Mouse (Mus musculus): ENCODE data around the gene Lonrf2. TPM values are rescaled to one million over a fixed set of nuclear protein-coding genes. Genes with fewer than 3 reads are reported as not detected.

The Lonrf2 gene
- polyA plus RNA-seq, 1 experiment from 2014 or later, result 0.59 TPM

GRCm38 (mm10) chr1:38786358-38786757 is 50.2 kb downstream of the Lonrf2 start:
- H3K36me3 ChIP-seq, result no peaks in the 10 kb centered on the region
- no peak for DNase-seq (ENCODE audit: low spot score)
- H3K9me3 ChIP-seq, result no peaks in the 10 kb centered on the region
- H3K4me1 ChIP-seq, result no peaks in the 10 kb centered on the region
- WGBS, result 72% methylated on average over 7 of the region's 7 CpGs
- no peak overlapping the region for H3K27ac ChIP-seq
- no peak overlapping the region for H3K4me3 ChIP-seq
- no peaks in the 10 kb centered on the region for H3K27me3 ChIP-seq (ENCODE audit: insufficient read depth, poor library complexity, severe bottlenecking)

DNA sequence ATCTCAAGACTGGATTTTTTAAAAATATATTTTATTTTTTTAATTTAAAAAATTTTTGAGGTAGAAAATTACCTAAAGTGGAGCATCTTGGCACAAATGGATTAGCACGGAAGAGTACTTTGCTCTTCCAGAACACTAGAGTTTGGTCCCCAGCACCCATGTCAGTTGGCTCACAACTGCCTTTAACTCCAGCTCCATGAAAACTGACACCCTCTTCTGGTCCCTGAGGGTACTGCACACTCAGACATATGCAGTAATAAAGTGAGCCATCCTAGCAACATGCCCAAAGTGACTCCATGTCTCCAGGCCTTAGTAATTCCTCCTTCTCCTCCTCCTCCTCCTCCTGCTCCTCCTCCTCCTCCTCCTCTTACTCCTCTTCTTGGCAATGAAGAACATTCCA is 58.2 kb downstream of the Lonrf2 start:
- Histone ChIP-seq H3K9me3 (no peaks in the 10 kb centered on the region), H3K4me1 (peaks cover 4% of the 10 kb centered on the region), H3K27me3 (ENCODE audit: insufficient read depth, poor library complexity, severe bottlenecking) (no peaks in the 10 kb centered on the region), H3K4me3 (no peak overlapping the region), H3K27ac (no peak overlapping the region), H3K36me3 (no peaks in the 10 kb centered on the region)
- 97% methylated on average over 1 of the region's 1 CpGs for WGBS
- DNase-seq (ENCODE audit: low spot score), result no peak

DNA sequence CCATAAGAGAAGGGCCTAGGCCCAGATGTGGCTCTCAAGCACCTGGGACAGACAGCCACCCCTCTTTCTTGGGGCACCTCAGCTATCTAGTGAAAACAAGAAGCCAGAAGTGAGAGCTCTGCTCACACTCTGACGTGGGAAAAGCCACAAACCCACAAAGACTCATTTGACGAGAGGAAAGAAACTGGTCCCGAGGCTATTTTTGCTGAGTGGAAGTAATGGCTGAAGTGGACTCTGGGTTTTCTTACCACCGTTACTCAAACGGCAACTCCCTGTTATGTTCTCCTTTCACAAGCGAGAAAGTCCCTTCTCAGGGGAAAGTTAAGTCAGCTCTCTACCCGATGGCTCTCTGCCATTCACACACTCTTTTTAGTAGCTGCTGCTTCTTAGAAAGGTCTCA is 59.0 kb downstream of the Lonrf2 start:
- Histone ChIP-seq H3K9me3 (no peaks in the 10 kb centered on the region), H3K4me3 (no peak overlapping the region), H3K36me3 (no peaks in the 10 kb centered on the region), H3K27ac (no peak overlapping the region), H3K4me1 (peaks cover 4% of the 10 kb centered on the region), H3K27me3 (ENCODE audit: insufficient read depth, poor library complexity, severe bottlenecking) (no peaks in the 10 kb centered on the region)
- 66% methylated on average over 7 of the region's 7 CpGs for WGBS
- no peak for DNase-seq (ENCODE audit: low spot score)

DNA sequence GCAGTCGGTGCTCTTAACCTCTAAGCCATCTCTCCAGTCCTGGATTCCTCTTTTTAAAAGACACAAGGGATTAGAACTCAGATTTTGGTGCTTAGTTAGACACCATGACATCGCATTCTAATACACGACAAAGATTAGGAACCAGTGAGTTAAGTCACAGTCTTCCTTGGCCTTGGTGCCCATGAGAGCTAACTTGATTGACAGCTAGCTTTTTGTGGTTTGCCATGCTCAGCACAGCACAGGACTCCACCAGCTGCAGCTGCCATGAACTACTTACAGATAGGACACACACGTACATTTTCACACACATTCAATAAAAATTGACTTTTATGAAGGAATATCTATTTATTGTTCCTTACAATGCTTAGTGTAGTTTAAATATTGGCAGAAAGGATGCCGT is 60.8 kb downstream of the Lonrf2 start:
- 89% methylated on average over 5 of the region's 5 CpGs for WGBS
- Histone ChIP-seq H3K4me1 (peaks cover 4% of the 10 kb centered on the region), H3K27me3 (ENCODE audit: insufficient read depth, poor library complexity, severe bottlenecking) (no peaks in the 10 kb centered on the region), H3K9me3 (no peaks in the 10 kb centered on the region), H3K4me3 (no peak overlapping the region), H3K27ac (no peak overlapping the region), H3K36me3 (no peaks in the 10 kb centered on the region)
- DNase-seq (ENCODE audit: low spot score), result no peak

- H3K4me1 ChIP-seq, result peaks cover 22% of the 10 kb centered on the region
- H3K27ac ChIP-seq, result no peak overlapping the region
- H3K9me3 ChIP-seq, result no peaks in the 10 kb centered on the region
- no peak overlapping the region for H3K4me3 ChIP-seq
- 83% methylated on average over 3 of the region's 3 CpGs for WGBS
- no peaks in the 10 kb centered on the region for H3K27me3 ChIP-seq (ENCODE audit: insufficient read depth, poor library complexity, severe bottlenecking)
- no peak for DNase-seq (ENCODE audit: low spot score)
- no peaks in the 10 kb centered on the region for H3K36me3 ChIP-seq
These were observed 65.8 kb downstream of the Lonrf2 start for GRCm38 (mm10) chr1:38770676-38771075.

GRCm38 (mm10) chr1:38769920-38770319 is 66.6 kb downstream of the Lonrf2 start:
- H3K4me3 ChIP-seq, result no peak overlapping the region
- no peaks in the 10 kb centered on the region for H3K36me3 ChIP-seq
- H3K4me1 ChIP-seq, result peaks cover 26% of the 10 kb centered on the region
- 30% methylated on average over 6 of the region's 6 CpGs for WGBS
- H3K9me3 ChIP-seq, result no peaks in the 10 kb centered on the region
- no peak for DNase-seq (ENCODE audit: low spot score)
- no peaks in the 10 kb centered on the region for H3K27me3 ChIP-seq (ENCODE audit: insufficient read depth, poor library complexity, severe bottlenecking)
- no peak overlapping the region for H3K27ac ChIP-seq

GRCm38 (mm10) chr1:38767812-38768211 is 68.7 kb downstream of the Lonrf2 start:
- Histone ChIP-seq H3K36me3 (no peaks in the 10 kb centered on the region), H3K4me1 (peaks cover 29% of the 10 kb centered on the region), H3K4me3 (peak overlapping the region; percentile 41), H3K27ac (peak overlapping the region; percentile 39; the same call in 1 of the 2 replicates), H3K27me3 (ENCODE audit: insufficient read depth, poor library complexity, severe bottlenecking) (no peaks in the 10 kb centered on the region), H3K9me3 (no peaks in the 10 kb centered on the region)
- peak; percentile 90 for DNase-seq (ENCODE audit: low spot score)
- WGBS, result 9% methylated on average over 11 of the region's 11 CpGs

DNA sequence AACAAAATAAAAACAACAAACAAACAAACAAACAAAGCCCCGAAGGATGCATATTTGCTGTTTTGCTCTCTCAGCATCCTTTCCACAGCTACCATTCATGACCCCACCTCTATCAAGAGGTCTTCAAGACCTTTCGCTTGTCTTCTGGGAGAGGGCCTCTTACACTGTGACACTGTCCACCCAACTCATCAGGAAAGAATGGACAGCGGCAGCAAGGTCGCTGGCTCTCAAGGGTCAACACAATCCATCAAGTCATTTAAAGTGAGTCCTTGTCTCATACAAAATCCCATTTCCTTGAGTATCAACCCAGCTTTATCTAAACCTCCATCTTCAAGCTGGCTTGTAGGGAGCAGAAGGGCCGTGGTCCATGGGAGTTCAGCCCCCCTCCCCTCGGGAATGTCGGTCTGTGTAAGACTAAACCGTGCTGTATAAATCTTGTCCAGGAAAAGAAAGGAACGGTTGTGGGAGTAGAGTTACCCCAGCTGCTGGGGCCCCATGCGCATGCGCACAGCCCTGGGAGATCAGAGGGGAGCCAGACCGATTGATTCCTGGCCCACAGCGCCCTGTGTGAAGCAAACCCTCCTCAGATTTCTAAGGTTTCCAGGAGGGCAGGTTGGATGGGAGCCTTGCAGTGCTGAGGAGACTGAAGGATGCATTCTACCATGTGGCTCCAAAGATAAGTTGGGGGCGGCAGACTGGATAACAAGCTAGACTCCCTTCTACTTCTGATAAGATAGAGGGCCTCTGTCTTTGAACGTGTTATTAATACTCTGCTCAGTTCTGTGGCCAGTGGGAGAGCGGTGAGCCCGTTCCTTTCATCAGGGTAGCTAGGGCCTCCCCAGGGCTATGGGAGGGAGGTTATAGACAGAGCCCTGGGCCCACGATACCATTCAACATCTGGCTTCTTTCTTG is 69.6 kb downstream of the Lonrf2 start:
- H3K4me3 ChIP-seq, result peak overlapping the region; percentile 41

GRCm38 (mm10) chr1:38766254-38766653 is 70.3 kb downstream of the Lonrf2 start:
- Histone ChIP-seq H3K36me3 (no peaks in the 10 kb centered on the region), H3K4me3 (no peak overlapping the region), H3K4me1 (peaks cover 29% of the 10 kb centered on the region), H3K9me3 (no peaks in the 10 kb centered on the region), H3K27ac (peak overlapping the region; percentile 39), H3K27me3 (ENCODE audit: insufficient read depth, poor library complexity, severe bottlenecking) (no peaks in the 10 kb centered on the region)
- WGBS, result 42% methylated on average over 4 of the region's 4 CpGs
- DNase-seq (ENCODE audit: low spot score), result no peak

More for the DNA sequence above, 69.6 kb downstream of the Lonrf2 start:
- peak overlapping the region; percentile 39 for H3K27ac ChIP-seq
- DNase-seq (ENCODE audit: low spot score), result peak; percentile 94
- H3K27me3 ChIP-seq (ENCODE audit: insufficient read depth, poor library complexity, severe bottlenecking), result no peaks in the 10 kb centered on the region
- H3K4me1 ChIP-seq, result peaks cover 29% of the 10 kb centered on the region
- 10% methylated on average over 18 of the region's 18 CpGs for WGBS
- no peaks in the 10 kb centered on the region for H3K9me3 ChIP-seq
- H3K36me3 ChIP-seq, result no peaks in the 10 kb centered on the region

GRCm38 (mm10) chr1:38763960-38764613 is 72.4 kb downstream of the Lonrf2 start:
- H3K9me3 ChIP-seq, result no peaks in the 10 kb centered on the region
- no peak for DNase-seq (ENCODE audit: low spot score)
- H3K27me3 ChIP-seq (ENCODE audit: insufficient read depth, poor library complexity, severe bottlenecking), result no peaks in the 10 kb centered on the region
- H3K27ac ChIP-seq, result no peak overlapping the region; the same call in 1 of the 2 replicates
- 79% methylated on average over 10 of the region's 10 CpGs for WGBS
- peaks cover 39% of the 10 kb centered on the region for H3K4me1 ChIP-seq
- H3K36me3 ChIP-seq, result no peaks in the 10 kb centered on the region
- H3K4me3 ChIP-seq, result no peak overlapping the region

- Histone ChIP-seq H3K27ac (peak overlapping the region; percentile 56; the same call in 1 of the 2 replicates), H3K9me3 (no peaks in the 10 kb centered on the region), H3K4me1 (peaks cover 28% of the 10 kb centered on the region), H3K4me3 (no peak overlapping the region), H3K27me3 (ENCODE audit: insufficient read depth, poor library complexity, severe bottlenecking) (no peaks in the 10 kb centered on the region), H3K36me3 (no peaks in the 10 kb centered on the region)
- 26% methylated on average over 9 of the region's 9 CpGs for WGBS
- no peak for DNase-seq (ENCODE audit: low spot score)
These were observed 76.1 kb downstream of the Lonrf2 start for GRCm38 (mm10) chr1:38760424-38760823.

- Histone ChIP-seq H3K4me1 (peaks cover 24% of the 10 kb centered on the region), H3K27ac (peak overlapping the region; percentile 43; the same call in 1 of the 2 replicates), H3K9me3 (no peaks in the 10 kb centered on the region), H3K4me3 (no peak overlapping the region), H3K27me3 (ENCODE audit: insufficient read depth, poor library complexity, severe bottlenecking) (no peaks in the 10 kb centered on the region), H3K36me3 (no peaks in the 10 kb centered on the region)
- WGBS, result 45% methylated on average over 5 of the region's 5 CpGs
- DNase-seq (ENCODE audit: low spot score), result no peak
These were observed 78.6 kb downstream of the Lonrf2 start for GRCm38 (mm10) chr1:38757791-38758403.

DNA sequence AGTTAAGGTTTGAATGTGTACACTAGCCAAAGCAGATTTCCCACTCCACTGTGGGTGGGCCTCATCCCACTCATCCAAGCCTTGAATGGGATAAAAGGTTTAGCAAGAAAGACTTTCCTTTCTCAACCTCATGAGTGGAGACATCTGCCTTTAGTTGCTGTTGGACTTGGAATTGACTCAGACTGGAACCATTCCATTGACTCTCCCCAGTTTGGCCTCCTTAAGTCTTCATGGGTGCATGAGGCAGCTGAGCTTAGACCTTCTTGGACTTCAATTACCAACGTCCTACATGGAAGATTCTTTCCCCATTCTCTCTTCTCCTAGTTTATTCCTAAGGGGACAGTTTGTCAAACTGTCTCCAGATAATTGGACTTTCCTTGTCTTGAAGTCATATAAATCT is 92.6 kb downstream of the Lonrf2 start:
- Histone ChIP-seq H3K27ac (no peak overlapping the region), H3K4me1 (no peaks in the 10 kb centered on the region), H3K27me3 (ENCODE audit: insufficient read depth, poor library complexity, severe bottlenecking) (no peaks in the 10 kb centered on the region), H3K36me3 (no peaks in the 10 kb centered on the region), H3K9me3 (no peaks in the 10 kb centered on the region), H3K4me3 (no peak overlapping the region)
- no peak for DNase-seq (ENCODE audit: low spot score)
- WGBS, result 69% methylated on average over 1 of the region's 1 CpGs

Data from heart, embryonic 10.5 days (tissue).